Mouse (Mus musculus): Measurements from ENCODE around the gene Tes. TPM values are rescaled to one million over a fixed set of nuclear protein-coding genes. Genes with fewer than 3 reads are reported as not detected.
A peak's percentile ranks its signal among the peaks of the same experiment; 100 is the strongest.

Gene Tes
- total RNA-seq, 1 experiment, result 51.1 TPM

GRCm38 (mm10) chr6:17062366-17062765 is 2.6 kb upstream of the Tes start:
- no peak for DNase-seq (ENCODE audit: low read depth, low spot score)
- Histone ChIP-seq H3K9me3 (ENCODE audit: control insufficient read depth, insufficient read depth, low read depth, low read length) (no peaks in the 10 kb centered on the region), H3K9ac (ENCODE audit: insufficient read depth, low read depth, low read length, poor library complexity, severe bottlenecking) (no peak overlapping the region), H3K4me1 (ENCODE audit: control insufficient read depth in 2 of 2, insufficient read depth in 2 of 2, low read length in 2 of 2, poor library complexity in 1 of 2) (no peaks in the 10 kb centered on the region), H3K36me3 (ENCODE audit: control insufficient read depth, insufficient read depth, low read length, poor library complexity, severe bottlenecking) (no peaks in the 10 kb centered on the region), H3K27ac (ENCODE audit: insufficient read depth, low read depth, low read length, poor library complexity, severe bottlenecking) (no peak overlapping the region), H3K4me3 (ENCODE audit: insufficient read depth in 1 of 2, low read depth in 1 of 2, low read length in 2 of 2, poor library complexity in 1 of 2, severe bottlenecking in 1 of 2) (no peak overlapping the region)
- TF ChIP-seq CHD2 (IDR thresholded peaks at IDR 0.05; ENCODE audit: low read depth, low read length) (no peak), ZNF384 (IDR thresholded peaks at IDR 0.05; ENCODE audit: low read depth, low read length) (no peak), ZC3H11A (IDR thresholded peaks at IDR 0.05; ENCODE audit: borderline replicate concordance, low read depth, low read length) (no peak), MAFK (IDR thresholded peaks at IDR 0.05; ENCODE audit: insufficient read depth, low read depth, low read length) (no peak), HCFC1 (IDR thresholded peaks at IDR 0.05; ENCODE audit: borderline replicate concordance, insufficient read depth, low read length) (no peak)
- in situ Hi-C loops (cut with MboI; ENCODE audit: low sequenced_read_pairs in 2 of 2, unreplicated experiment in 2 of 2), result no loop called here

- no peak for DNase-seq (ENCODE audit: low read depth, low spot score)
- in situ Hi-C loops (cut with MboI; ENCODE audit: low sequenced_read_pairs in 2 of 2, unreplicated experiment in 2 of 2), result no loop called here
- no peak overlapping the region for H3K9ac ChIP-seq (ENCODE audit: insufficient read depth, low read depth, low read length, poor library complexity, severe bottlenecking)
- no peaks in the 10 kb centered on the region for H3K36me3 ChIP-seq (ENCODE audit: control insufficient read depth, insufficient read depth, low read length, poor library complexity, severe bottlenecking)
- H3K4me1 ChIP-seq (ENCODE audit: control insufficient read depth in 2 of 2, insufficient read depth in 2 of 2, low read length in 2 of 2, poor library complexity in 1 of 2), result no peaks in the 10 kb centered on the region
- TF ChIP-seq MAFK (IDR thresholded peaks at IDR 0.05; ENCODE audit: insufficient read depth, low read depth, low read length), result no peak
- TF ChIP-seq ZC3H11A (IDR thresholded peaks at IDR 0.05; ENCODE audit: borderline replicate concordance, low read depth, low read length), result no peak
- no peak for TF ChIP-seq CHD2 (IDR thresholded peaks at IDR 0.05; ENCODE audit: low read depth, low read length)
- no peak for TF ChIP-seq ZNF384 (IDR thresholded peaks at IDR 0.05; ENCODE audit: low read depth, low read length)
- H3K9me3 ChIP-seq (ENCODE audit: control insufficient read depth, insufficient read depth, low read depth, low read length), result no peaks in the 10 kb centered on the region
- H3K27ac ChIP-seq (ENCODE audit: insufficient read depth, low read depth, low read length, poor library complexity, severe bottlenecking), result no peak overlapping the region
- peak overlapping the region; percentile 77 to 82; a peak in 3 of 4 replicates for H3K4me3 ChIP-seq (ENCODE audit: insufficient read depth in 1 of 2, low read depth in 1 of 2, low read length in 2 of 2, poor library complexity in 1 of 2, severe bottlenecking in 1 of 2)
Observed at GRCm38 (mm10) chr6:17065791-17066169, 831 bp downstream of the Tes start.

- Histone ChIP-seq H3K9ac (ENCODE audit: insufficient read depth, low read depth, low read length, poor library complexity, severe bottlenecking) (no peak overlapping the region), H3K9me3 (ENCODE audit: control insufficient read depth, insufficient read depth, low read depth, low read length) (no peaks in the 10 kb centered on the region), H3K27ac (ENCODE audit: insufficient read depth, low read depth, low read length, poor library complexity, severe bottlenecking) (no peak overlapping the region), H3K4me1 (ENCODE audit: control insufficient read depth in 2 of 2, insufficient read depth in 2 of 2, low read length in 2 of 2, poor library complexity in 1 of 2) (no peaks in the 10 kb centered on the region), H3K36me3 (ENCODE audit: control insufficient read depth, insufficient read depth, low read length, poor library complexity, severe bottlenecking) (no peaks in the 10 kb centered on the region), H3K4me3 (ENCODE audit: insufficient read depth in 1 of 2, low read depth in 1 of 2, low read length in 2 of 2, poor library complexity in 1 of 2, severe bottlenecking in 1 of 2) (peak overlapping the region in 1 of 2 experiments; percentile 77; a peak in 1 of 4 replicates)
- no peak for DNase-seq (ENCODE audit: low read depth, low spot score)
- in situ Hi-C loops (cut with MboI; ENCODE audit: low sequenced_read_pairs in 2 of 2, unreplicated experiment in 2 of 2), result no loop called here
- TF ChIP-seq ZNF384 (IDR thresholded peaks at IDR 0.05; ENCODE audit: low read depth, low read length) (no peak), CHD2 (IDR thresholded peaks at IDR 0.05; ENCODE audit: low read depth, low read length) (no peak), MAFK (IDR thresholded peaks at IDR 0.05; ENCODE audit: insufficient read depth, low read depth, low read length) (no peak), HCFC1 (IDR thresholded peaks at IDR 0.05; ENCODE audit: borderline replicate concordance, insufficient read depth, low read length) (no peak)
Observed at GRCm38 (mm10) chr6:17066211-17066940, 1.4 kb downstream of the Tes start.

GRCm38 (mm10) chr6:17071899-17072298 is 7.0 kb downstream of the Tes start:
- TF ChIP-seq MAFK (IDR thresholded peaks at IDR 0.05; ENCODE audit: insufficient read depth, low read depth, low read length), result no peak
- TF ChIP-seq HCFC1 (IDR thresholded peaks at IDR 0.05; ENCODE audit: borderline replicate concordance, insufficient read depth, low read length), result no peak
- no peak for TF ChIP-seq ZC3H11A (IDR thresholded peaks at IDR 0.05; ENCODE audit: borderline replicate concordance, low read depth, low read length)
- TF ChIP-seq ZNF384 (IDR thresholded peaks at IDR 0.05; ENCODE audit: low read depth, low read length), result no peak
- TF ChIP-seq CHD2 (IDR thresholded peaks at IDR 0.05; ENCODE audit: low read depth, low read length), result no peak
- in situ Hi-C loops (cut with MboI; ENCODE audit: low sequenced_read_pairs in 2 of 2, unreplicated experiment in 2 of 2), result no loop called here
- Histone ChIP-seq H3K9ac (ENCODE audit: insufficient read depth, low read depth, low read length, poor library complexity, severe bottlenecking) (no peak overlapping the region), H3K27ac (ENCODE audit: insufficient read depth, low read depth, low read length, poor library complexity, severe bottlenecking) (no peak overlapping the region), H3K9me3 (ENCODE audit: control insufficient read depth, insufficient read depth, low read depth, low read length) (no peaks in the 10 kb centered on the region), H3K4me3 (ENCODE audit: insufficient read depth in 1 of 2, low read depth in 1 of 2, low read length in 2 of 2, poor library complexity in 1 of 2, severe bottlenecking in 1 of 2) (no peak overlapping the region), H3K36me3 (ENCODE audit: control insufficient read depth, insufficient read depth, low read length, poor library complexity, severe bottlenecking) (no peaks in the 10 kb centered on the region), H3K4me1 (ENCODE audit: control insufficient read depth in 2 of 2, insufficient read depth in 2 of 2, low read length in 2 of 2, poor library complexity in 1 of 2) (no peaks in the 10 kb centered on the region)
- no peak for DNase-seq (ENCODE audit: low read depth, low spot score)

Data from ES-E14 (cell line).